ENCODE assay signal across 8 mouse cellular contexts in genomic region chr11:75173095-75173798, GRCm38 (mm10). TPM values are rescaled to one million over a fixed set of nuclear protein-coding genes. Genes with fewer than 3 reads are reported as not detected.
A peak's percentile ranks its signal among the peaks of the same experiment; 100 is the strongest.
DNase-seq lines count a peak whose midpoint lies in the region; ATAC-seq and TF ChIP-seq lines count a peak whose summit lies in the region.

No protein-coding gene starts in this region.

- TF ChIP-seq POLR2A in MEL (IDR thresholded peaks at IDR 0.05; ENCODE audit: control insufficient read depth in 1 of 2, insufficient read depth in 1 of 2, low read depth in 1 of 2, low read length in 2 of 2, poor library complexity in 1 of 2), result no peak

- peak overlapping the region; percentile 61 for H3K27ac ChIP-seq in MEL (ENCODE audit: control insufficient read depth, low read depth, low read length)
- H3K27ac ChIP-seq in hindbrain, embryonic 12.5 days, result peak overlapping the region; percentile 77

- H3K79me2 ChIP-seq in MEL (ENCODE audit: control insufficient read depth, insufficient read depth, low read length, poor library complexity), result peaks cover 16% of the 10 kb centered on the region

- TF ChIP-seq EP300 in MEL (IDR thresholded peaks at IDR 0.05; ENCODE audit: low read depth in 1 of 2, low read length in 2 of 2), result 0 out of 4 replicates have a peak, but pooled peaks of 1 of the 2 experiments have one; percentile 41

- peaks cover 0 to 5% of the 10 kb centered on the region in 2 experiments; a peak in 2 of 4 replicates for H3K36me3 ChIP-seq in MEL (ENCODE audit: control insufficient read depth in 1 of 2, insufficient read depth in 2 of 2, low read length in 2 of 2)
- H3K36me3 ChIP-seq in hindbrain, embryonic 12.5 days, result 0 out of 2 replicates have a peak, but pooled peaks cover 9% of the 10 kb centered on the region

- no peaks in the 10 kb centered on the region for H3K9me3 ChIP-seq in MEL (replicated peaks; ENCODE audit: insufficient read depth, low read length)
- H3K9me3 ChIP-seq in hindbrain, embryonic 12.5 days (replicated peaks), result no peaks in the 10 kb centered on the region

- TF ChIP-seq RAD21 in MEL (IDR thresholded peaks at IDR 0.05; ENCODE audit: low read depth, low read length), result no peak

- H3K27me3 ChIP-seq in MEL (ENCODE audit: control insufficient read depth in 1 of 2, insufficient read depth in 2 of 2, low read length in 2 of 2), result no peaks in the 10 kb centered on the region
- peaks cover 63% of the 10 kb centered on the region for H3K27me3 ChIP-seq in hindbrain, embryonic 12.5 days

- H3K4me3 ChIP-seq in MEL (ENCODE audit: control insufficient read depth in 1 of 2, insufficient read depth in 1 of 2, low read depth in 2 of 2, low read length in 2 of 2), result peak overlapping the region; percentile 70 to 81
- peak overlapping the region; percentile 68 for H3K4me3 ChIP-seq in hindbrain, embryonic 12.5 days

- H3K9ac ChIP-seq in MEL (ENCODE audit: control insufficient read depth, low read depth, low read length, poor library complexity, severe bottlenecking), result peak overlapping the region; percentile 85
- peak overlapping the region; percentile 60 for H3K9ac ChIP-seq in hindbrain, embryonic 12.5 days

- peak; percentile 7 for ATAC-seq in frontal cortex, adult (ENCODE audit: low TSS enrichment)
- peak; percentile 72 for ATAC-seq in hindbrain, embryonic 12.5 days (ENCODE audit: low FRiP score)

- peak; percentile 94 for DNase-seq in MEL (ENCODE audit: low read depth, low spot score)
- peak; percentile 85 to 93 for DNase-seq in cerebellum, adult 18-20 months
- peak; percentile 93 to 96 for DNase-seq in layer of hippocampus, postnatal 25 days (ENCODE audit: extremely low spot score in 1 of 2, low spot score in 1 of 2)
- peak; percentile 87 for DNase-seq in lung, postnatal 14 days
- peak; percentile 78 for DNase-seq in retina, adult 2 months (ENCODE audit: low read depth, low spot score)
- DNase-seq in thymus, postnatal 36 days, result peak; percentile 89 to 91

- H3K4me1 ChIP-seq in MEL (ENCODE audit: control insufficient read depth in 1 of 2, insufficient read depth in 2 of 2, low read length in 2 of 2), result peaks cover 0 to 18% of the 10 kb centered on the region in 2 experiments; a peak in 3 of 4 replicates
- peaks cover 57% of the 10 kb centered on the region for H3K4me1 ChIP-seq in hindbrain, embryonic 12.5 days

- TF ChIP-seq CTCF in MEL (IDR thresholded peaks at IDR 0.05 in 2 of 3, conservative IDR thresholded peaks at IDR 0.05 in 1 of 3; ENCODE audit: control insufficient read depth in 1 of 3, insufficient read depth in 1 of 3, low read depth in 2 of 3, low read length in 3 of 3, poor library complexity in 1 of 3, severe bottlenecking in 1 of 3), result no peak

- peak overlapping the region; percentile 80 for H3K4me2 ChIP-seq in hindbrain, embryonic 12.5 days (replicated peaks)

- under 1% methylated on average over 61 of the region's 71 CpGs for WGBS in hindbrain, embryonic 12.5 days

TF ChIP-seq in MEL, 35 proteins besides CTCF, POLR2A, EP300 and RAD21:
- TF ChIP-seq SIN3A (IDR thresholded peaks at IDR 0.05; ENCODE audit: low read length) (peak; percentile 99), ELF1 (IDR thresholded peaks at IDR 0.05; ENCODE audit: low read depth, low read length) (peak; percentile 66), MAFK (IDR thresholded peaks at IDR 0.05; ENCODE audit: borderline replicate concordance, low read depth, low read length) (no peak), SMC3 (IDR thresholded peaks at IDR 0.05; ENCODE audit: low read depth, low read length) (no peak), KAT2A (conservative IDR thresholded peaks at IDR 0.05; ENCODE audit: low read depth, low read length) (no peak; the same call in 1 of the 2 replicates), TAL1 (IDR thresholded peaks at IDR 0.05; ENCODE audit: low read length) (peak; percentile 8; the same call in 1 of the 2 replicates), ZKSCAN1 (IDR thresholded peaks at IDR 0.05; ENCODE audit: low read depth, low read length) (no peak), ZMIZ1 (IDR thresholded peaks at IDR 0.05; ENCODE audit: low read depth, low read length) (peak; percentile 58; the same call in 1 of the 2 replicates), TCF12 (IDR thresholded peaks at IDR 0.05; ENCODE audit: low read depth, low read length) (peak; percentile 40; the same call in 1 of the 2 replicates), NELFE (IDR thresholded peaks at IDR 0.05; ENCODE audit: low read depth, low read length) (peak; percentile 41; the same call in 1 of the 2 replicates), USF2 (IDR thresholded peaks at IDR 0.05; ENCODE audit: borderline replicate concordance in 1 of 2, insufficient read depth in 1 of 2, low read depth in 1 of 2, low read length in 2 of 2) (no peak), USF1 (IDR thresholded peaks at IDR 0.05; ENCODE audit: low read depth, low read length) (0 out of 2 replicates have a peak, but pooled peaks have one; percentile 27), GABPA (IDR thresholded peaks at IDR 0.05; ENCODE audit: low read depth, low read length) (peak; percentile 88; the same call in 1 of the 2 replicates), ETS1 (IDR thresholded peaks at IDR 0.05; ENCODE audit: low read depth, low read length) (peak; percentile 87), MXI1 (IDR thresholded peaks at IDR 0.05; ENCODE audit: low read depth, low read length) (peak; percentile 99), E2F4 (IDR thresholded peaks at IDR 0.05; ENCODE audit: borderline replicate concordance, low read depth, low read length) (peak; percentile 62; the same call in 1 of the 2 replicates), TBP (IDR thresholded peaks at IDR 0.05; ENCODE audit: low read depth, low read length) (no peak), MEF2A (IDR thresholded peaks at IDR 0.05; ENCODE audit: extremely low read depth, insufficient replicate concordance, low read depth, low read length, poor library complexity, severe bottlenecking) (no peak), POLR2AphosphoS5 (IDR thresholded peaks at IDR 0.05; ENCODE audit: borderline replicate concordance, low read depth, low read length) (no peak), UBTF (IDR thresholded peaks at IDR 0.05; ENCODE audit: borderline replicate concordance, insufficient read depth, low read depth, low read length) (no peak), MAZ (IDR thresholded peaks at IDR 0.05; ENCODE audit: low read depth, low read length) (peak; percentile 96), BHLHE40 (IDR thresholded peaks at IDR 0.05; ENCODE audit: borderline replicate concordance, low read depth, low read length) (peak; percentile 77), NRF1 (IDR thresholded peaks at IDR 0.05; ENCODE audit: insufficient read depth, low read depth, low read length, poor library complexity, severe bottlenecking) (0 out of 2 replicates have a peak, but pooled peaks have one; percentile 4), HCFC1 (IDR thresholded peaks at IDR 0.05; ENCODE audit: low read depth, low read length) (peak; percentile 68; the same call in 1 of the 2 replicates), RCOR1 (IDR thresholded peaks at IDR 0.05; ENCODE audit: low read depth, low read length) (peak; percentile 42; the same call in 1 of the 2 replicates), CHD2 (IDR thresholded peaks at IDR 0.05; ENCODE audit: low read length) (0 out of 2 replicates have a peak, but pooled peaks have one; percentile 24), GATA1 (IDR thresholded peaks at IDR 0.05; ENCODE audit: low read depth, low read length) (no peak; the same call in 1 of the 2 replicates), JUND (IDR thresholded peaks at IDR 0.05; ENCODE audit: low read depth, low read length) (no peak)

RNA-seq across cellular contexts. Expression of gene Hic1, which starts 3.9 kb away (rescaled TPM):
- total RNA-seq in MEL (2012; rRNA removed), result 16.7 and 18.8 TPM in 2 replicates
- polyA plus RNA-seq in MEL (2012; ENCODE audit: insufficient read depth in 1 of 2, insufficient read length in 2 of 2, low read depth in 1 of 2, low replicate concordance in 2 of 2, missing spikeins in 1 of 2), result 10 to 100 TPM in 1 of 2 experiments, not detected in 1; 18.2 TPM
- 11.3 and 15.8 TPM in 2 replicates for polyA plus RNA-seq in hindbrain, embryonic 12.5 days (2016; fragmentation: Nextera tagmentation; extraction: Ambion mirVana)
- 1 to 10 TPM; 2.5 to 3.2 TPM for total RNA-seq in layer of hippocampus, postnatal 25 days (2021)

RNA-seq across cellular contexts. Expression of gene Ovca2, which starts 5.4 kb away (rescaled TPM):
- total RNA-seq in MEL (2012; rRNA removed), result 22.7 and 33.1 TPM in 2 replicates
- polyA plus RNA-seq in MEL (2012; ENCODE audit: insufficient read depth in 1 of 2, insufficient read length in 2 of 2, low read depth in 1 of 2, low replicate concordance in 2 of 2, missing spikeins in 1 of 2), result 10 to 100 TPM in 1 of 2 experiments, not detected in 1; 23.1 TPM
- 23.8 and 24.5 TPM in 2 replicates for polyA plus RNA-seq in hindbrain, embryonic 12.5 days (2016; fragmentation: Nextera tagmentation; extraction: Ambion mirVana)
- total RNA-seq in layer of hippocampus, postnatal 25 days (2021), result 10 to 100 TPM; 18.2 to 18.3 TPM

RNA-seq across cellular contexts. Expression of gene Dph1, which starts 17.8 kb away (rescaled TPM):
- 54.2 and 59.5 TPM in 2 replicates for total RNA-seq in MEL (2012; rRNA removed)
- 10 to 100 TPM in 1 of 2 experiments, not detected in 1; 58.4 TPM for polyA plus RNA-seq in MEL (2012; ENCODE audit: insufficient read depth in 1 of 2, insufficient read length in 2 of 2, low read depth in 1 of 2, low replicate concordance in 2 of 2, missing spikeins in 1 of 2)
- polyA plus RNA-seq in hindbrain, embryonic 12.5 days (2016; fragmentation: Nextera tagmentation; extraction: Ambion mirVana), result 14.8 and 18.6 TPM in 2 replicates
- 10 to 100 TPM; 35.4 to 36.1 TPM for total RNA-seq in layer of hippocampus, postnatal 25 days (2021)

RNA-seq across cellular contexts. Expression of gene Rtn4rl1, which starts 20.3 kb away (rescaled TPM):
- 0.35 and 0.46 TPM in 2 replicates for total RNA-seq in MEL (2012; rRNA removed)
- polyA plus RNA-seq in MEL (2012; ENCODE audit: insufficient read depth in 1 of 2, insufficient read length in 2 of 2, low read depth in 1 of 2, low replicate concordance in 2 of 2, missing spikeins in 1 of 2), result 1 to 10 TPM in 1 of 2 experiments, not detected in 1; 2.6 TPM
- polyA plus RNA-seq in hindbrain, embryonic 12.5 days (2016; fragmentation: Nextera tagmentation; extraction: Ambion mirVana), result 5.1 and 5.8 TPM in 2 replicates
- total RNA-seq in layer of hippocampus, postnatal 25 days (2021), result 100 to 1,000 TPM in 1 of 2 experiments, 10 to 100 TPM in 1; 94.7 to 106 TPM

Comparison
In these comparisons a context has a peak if more than half of its experiments do, and no peak if none do; other contexts are left out.
1. Peak in every context shown above with its lines: DNase-seq, ATAC-seq, H3K4me3 ChIP-seq and H3K27ac ChIP-seq.